Mouse (Mus musculus) heart, postnatal 25 days (tissue): ENCODE measurements at regions not wholly inside any gene's neighbourhood (a gene's known extent, or its start where the extent isn't known, plus 50 kb on each side); places are given as distances from the start of the nearest gene placed in this dataset.

ENCODE experiments used
- DNase-seq: peaks from one replicate; pipeline ENCODE4 v3.0.0; 2022; ENCODE audit warnings: low spot score
- intact Hi-C: fragments of 180-260 bp; cut with DNase I; formaldehyde crosslinking; loops from one replicate; pipeline ENCODE4 v1.15.1; 2025

DNA sequence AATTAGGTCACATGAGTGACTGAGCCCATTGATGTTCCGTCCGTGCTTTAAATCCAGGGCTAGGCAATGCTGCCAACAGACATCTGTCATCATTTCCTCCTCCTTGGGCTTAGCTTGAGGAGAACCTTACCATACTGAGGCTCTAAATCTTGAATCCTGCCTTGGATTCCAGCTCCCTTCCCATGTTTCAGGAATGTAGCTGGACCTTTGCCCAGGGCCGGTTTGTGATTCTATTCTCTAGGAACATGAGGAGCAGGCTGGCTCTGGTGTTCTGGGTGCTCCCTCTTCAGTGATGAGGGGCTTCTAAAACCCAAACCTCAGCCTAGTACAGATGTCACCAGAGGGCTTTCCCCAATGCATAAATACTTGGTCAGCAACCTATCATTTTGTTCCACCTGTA lies 81.8 kb upstream of the Nhs start:
- DNase-seq, result no peak
- intact Hi-C loops, result no loop called here

DNA sequence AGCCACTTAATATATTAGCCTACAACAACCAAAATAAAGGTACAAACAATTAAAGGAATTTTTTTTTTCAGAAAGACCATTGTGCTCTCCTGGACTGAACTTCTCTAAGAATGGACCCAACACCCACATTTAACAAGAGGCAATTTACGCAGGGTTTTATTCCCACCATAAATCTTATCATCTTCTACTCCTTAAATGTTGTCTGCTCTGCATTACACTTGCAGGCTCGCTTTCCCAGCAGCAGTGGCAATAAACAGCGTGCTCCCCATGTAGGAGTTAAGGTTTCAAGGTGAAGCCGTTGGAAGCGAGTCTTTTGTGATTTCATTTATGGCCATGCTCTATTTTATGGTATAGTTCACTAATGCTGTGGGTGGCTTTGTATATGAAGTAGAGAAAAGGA lies 76.0 kb upstream of the Nhs start:
- DNase-seq, result no peak
- intact Hi-C loops, result no loop called here

DNA sequence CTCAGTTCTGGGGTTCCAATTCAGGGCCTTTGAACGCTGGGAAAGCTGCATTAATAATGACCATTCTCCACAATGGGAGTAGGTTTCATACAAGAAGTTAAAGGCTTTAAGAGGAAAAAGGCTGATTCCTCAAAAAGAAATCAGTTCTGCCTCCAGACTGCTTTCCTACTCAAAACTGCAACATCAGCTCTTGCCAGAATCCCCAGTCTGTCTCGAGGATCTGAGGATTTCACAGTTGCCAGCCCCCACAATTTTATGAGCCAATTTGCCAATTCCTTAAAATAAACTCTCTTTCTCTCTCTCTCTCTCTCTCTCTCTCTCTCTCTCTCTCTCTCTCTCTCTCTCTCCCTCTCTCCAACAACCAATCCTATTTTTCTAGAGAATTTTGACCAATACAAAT lies 51.3 kb upstream of the Nhs start:
- intact Hi-C loops, result no loop called here
- no peak for DNase-seq
